Mouse (Mus musculus) lung, adult 10 weeks (tissue): ENCODE results near the gene Nkx6-2. TPM values are rescaled to one million over a fixed set of nuclear protein-coding genes. Genes with fewer than 3 reads are reported as not detected.

Experiments used
- polyA plus RNA-seq: library from polyadenylated mRNA; stranded (reverse); fragments of 350-450 nt; fragmentation: Illumina TruSeq; extraction: RNeasy Lipid Tissue Mini Kit (QIAGEN cat#74804); gene quantifications from one replicate; pipeline ENCODE4 v1.2.3, GENCODE M21; 2014; ENCODE audit warnings: low read depth, low replicate concordance; ENCODE audit not compliant: insufficient read depth

Nkx6-2 gene
- polyA plus RNA-seq: 0.28 TPM

DNA sequence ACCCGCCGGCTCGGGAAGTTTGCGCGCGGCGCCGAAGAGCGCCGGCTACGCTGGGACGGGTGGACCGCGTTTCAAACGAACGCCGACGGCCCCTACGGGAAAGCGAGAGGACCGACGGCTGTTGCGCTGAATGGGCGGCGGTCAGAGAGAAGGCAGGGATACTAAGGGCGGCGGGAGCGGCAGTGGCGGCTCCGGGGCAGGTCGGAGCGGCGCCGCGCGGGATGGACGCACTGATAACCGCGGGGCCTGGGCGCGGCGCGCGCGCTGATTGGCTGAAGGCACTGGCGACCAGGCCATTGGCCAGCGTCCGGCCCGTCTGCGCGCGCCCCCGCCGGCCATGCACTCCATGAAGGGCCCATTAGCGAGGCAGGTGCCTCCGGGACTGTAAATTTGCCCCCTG lies at the start of gene Nkx6-2:
Nkx6-2 (minus strand) TSS at position 203 of the 400 bp plus-strand sequence.

Other genes starting within 250 kb of the Nkx6-2 start
- 52.2 TPM for gene Inpp5a, start 193.7 kb downstream of the Nkx6-2 start, polyA plus RNA-seq
- 4.9 TPM for gene Cfap46, start 101.0 kb upstream of the Nkx6-2 start, polyA plus RNA-seq